Mouse (Mus musculus): Measurements from ENCODE around the gene Slc11a1.
"Not testable (repeated sequence)": the region's sequence is repeated elsewhere in the genome, so short reads cannot be mapped to it uniquely, and the experiment has no call there.

Slc11a1 gene

GRCm38 (mm10) chr1:74374980-74375379, at the start of gene Slc11a1:
Gene Slc11a1, plus strand, starts transcription at chr1:74375195.
- ATAC-seq (ENCODE audit: low TSS enrichment), result no peak

- not testable (repeated sequence) for ATAC-seq (ENCODE audit: low TSS enrichment)
Observed at GRCm38 (mm10) chr1:74326916-74327315, 48.1 kb upstream of the Slc11a1 start.

- ATAC-seq (ENCODE audit: low TSS enrichment), result no peak
Observed at GRCm38 (mm10) chr1:74329899-74330431, 45.0 kb upstream of the Slc11a1 start.

- no peak for ATAC-seq (ENCODE audit: low TSS enrichment)
Observed at GRCm38 (mm10) chr1:74331046-74331681, 43.8 kb upstream of the Slc11a1 start.

GRCm38 (mm10) chr1:74332241-74332763, 42.7 kb upstream of the Slc11a1 start:
- ATAC-seq (ENCODE audit: low TSS enrichment), result peak; percentile 87

- peak; percentile 5; the same call in 1 of the 2 replicates for ATAC-seq (ENCODE audit: low TSS enrichment)
Observed at GRCm38 (mm10) chr1:74332930-74333329, 42.1 kb upstream of the Slc11a1 start.

GRCm38 (mm10) chr1:74334607-74335006, 40.4 kb upstream of the Slc11a1 start:
- no peak for ATAC-seq (ENCODE audit: low TSS enrichment)

- no peak for ATAC-seq (ENCODE audit: low TSS enrichment)
Observed at GRCm38 (mm10) chr1:74335033-74335432, 40.0 kb upstream of the Slc11a1 start.

GRCm38 (mm10) chr1:74335436-74336170, 39.4 kb upstream of the Slc11a1 start:
- no peak for ATAC-seq (ENCODE audit: low TSS enrichment)

- ATAC-seq (ENCODE audit: low TSS enrichment), result no peak
Observed at GRCm38 (mm10) chr1:74337241-74337771, 37.7 kb upstream of the Slc11a1 start.

GRCm38 (mm10) chr1:74338013-74338412, 37.0 kb upstream of the Slc11a1 start:
- no peak for ATAC-seq (ENCODE audit: low TSS enrichment)

GRCm38 (mm10) chr1:74338626-74339025, 36.4 kb upstream of the Slc11a1 start:
- no peak for ATAC-seq (ENCODE audit: low TSS enrichment)

- no peak for ATAC-seq (ENCODE audit: low TSS enrichment)
Observed at GRCm38 (mm10) chr1:74339917-74340316, 35.1 kb upstream of the Slc11a1 start.

- ATAC-seq (ENCODE audit: low TSS enrichment), result peak; percentile 60
Observed at GRCm38 (mm10) chr1:74340361-74340764, 34.6 kb upstream of the Slc11a1 start.

- ATAC-seq (ENCODE audit: low TSS enrichment), result not testable (repeated sequence)
Observed at GRCm38 (mm10) chr1:74340992-74341391, 34.0 kb upstream of the Slc11a1 start.

- ATAC-seq (ENCODE audit: low TSS enrichment), result 0 out of 2 replicates have a peak, but pooled peaks have one; percentile 17
Observed at GRCm38 (mm10) chr1:74341898-74342297, 33.1 kb upstream of the Slc11a1 start.

GRCm38 (mm10) chr1:74342308-74342707, 32.7 kb upstream of the Slc11a1 start:
- ATAC-seq (ENCODE audit: low TSS enrichment), result no peak; the same call in 1 of the 2 replicates

GRCm38 (mm10) chr1:74343161-74343560, 31.8 kb upstream of the Slc11a1 start:
- no peak for ATAC-seq (ENCODE audit: low TSS enrichment)

GRCm38 (mm10) chr1:74344163-74344916, 30.7 kb upstream of the Slc11a1 start:
- ATAC-seq (ENCODE audit: low TSS enrichment), result no peak

GRCm38 (mm10) chr1:74351185-74351769, 23.7 kb upstream of the Slc11a1 start:
- ATAC-seq (ENCODE audit: low TSS enrichment), result no peak

- ATAC-seq (ENCODE audit: low TSS enrichment), result no peak
Observed at GRCm38 (mm10) chr1:74352532-74353096, 22.4 kb upstream of the Slc11a1 start.

Data from frontal cortex, adult (tissue).